Mouse (Mus musculus) heart, postnatal 0 days (tissue): ENCODE results near the gene Dera. TPM values are rescaled to one million over a fixed set of nuclear protein-coding genes. Genes with fewer than 3 reads are reported as not detected.

Experiments
- ATAC-seq: fragments of 200-750 bp; cut with Nextera tagmentation; 2 replicates; pipeline ENCODE4 v1.8.0; 2017; ENCODE audit warnings: low read depth, moderate number of reproducible peaks, moderate library complexity; ENCODE audit not compliant: insufficient read depth
- DNase-seq: peaks from one replicate; pipeline ENCODE4 v3.0.0-alpha.2; 2016; ENCODE audit warnings: low spot score
- H3K27ac ChIP-seq: fragments of 300-500 bp; sonication (generic); 2 replicates; pipeline ENCODE4 v1.5.1; 2014; ENCODE audit warnings: low read depth, mild to moderate bottlenecking
- H3K27me3 ChIP-seq: fragments of 300-500 bp; sonication (generic); 2 replicates; pipeline ENCODE4 v1.6.1; 2014; ENCODE audit warnings: low read length, mixed read lengths; ENCODE audit not compliant: control insufficient read depth, insufficient read depth
- H3K36me3 ChIP-seq: fragments of 300-500 bp; sonication (generic); replicated peaks from 2 replicates; pipeline ENCODE4 v1.6.1; 2014; ENCODE audit warnings: low read length, mixed read lengths; ENCODE audit not compliant: control insufficient read depth, insufficient read depth
- H3K4me1 ChIP-seq: fragments of 300-500 bp; sonication (generic); 2 replicates; pipeline ENCODE4 v1.6.1; 2014; ENCODE audit warnings: antibody characterized with exemption; ENCODE audit not compliant: control insufficient read depth, insufficient read depth
- H3K4me2 ChIP-seq: fragments of 300-500 bp; sonication (generic); 2 replicates; pipeline ENCODE4 v1.6.1; 2014; ENCODE audit warnings: low read depth, mild to moderate bottlenecking, low read length, moderate library complexity
- H3K4me3 ChIP-seq: fragments of 300-500 bp; sonication (generic); 2 replicates; pipeline ENCODE4 v1.5.1; 2014; ENCODE audit warnings: low read depth, low read length
- H3K9ac ChIP-seq: fragments of 300-500 bp; sonication (generic); replicated peaks from 2 replicates; pipeline ENCODE4 v1.6.1; 2014; ENCODE audit warnings: low read depth, low read length, mixed read lengths
- H3K9me3 ChIP-seq: fragments of 300-500 bp; sonication (generic); replicated peaks from 2 replicates; pipeline ENCODE4 v1.6.1; 2016; ENCODE audit warnings: low read length; ENCODE audit not compliant: control insufficient read depth
- CTCF ChIP-seq: IDR thresholded peaks from 2 replicates; pipeline ENCODE4 v1.5.1; 2016; ENCODE audit warnings: antibody characterized with exemption, control low read depth, low read depth
- EP300 ChIP-seq: IDR thresholded peaks from 2 replicates; pipeline ENCODE4 v1.6.1; 2016; ENCODE audit warnings: antibody characterized with exemption, low read depth
- WGBS: fragments of 180-500 bp; shearing (Covaris S2); extraction: QIAGEN DNeasy Blood & Tissue Kit; methylation state at CpG from one replicate; pipeline ENCODE4 v1.1.7; 2014; 5-methylcytosine and 5-hydroxymethylcytosine counted together
- polyA plus RNA-seq: library from polyadenylated mRNA; unstranded; fragments of >200 nt; fragmentation: Nextera tagmentation; extraction: Ambion mirVana; gene quantifications from 2 replicates; pipeline ENCODE4 v1.2.1, GENCODE M21; 2015
- total RNA-seq: library from RNA; depleted of rRNA; stranded (reverse); fragments of >200 nt; gene quantifications from 2 replicates; pipeline ENCODE4 v1.2.3, GENCODE M21; 2014; ENCODE audit warnings: low replicate concordance

Gene Dera
- total and polyA plus RNA-seq, 2 experiments from 2014 or later = 18.2 to 25.2 TPM

- TF ChIP-seq CTCF = no peak
- no peak for TF ChIP-seq EP300
- H3K4me3 ChIP-seq = no peak overlapping the region
- no peaks in the 10 kb centered on the region for H3K4me1 ChIP-seq
- H3K36me3 ChIP-seq = no peaks in the 10 kb centered on the region
- H3K27ac ChIP-seq = peak overlapping the region; percentile 51; the same call in 1 of the 2 replicates
- no peak overlapping the region for H3K4me2 ChIP-seq
- no peak overlapping the region for H3K9ac ChIP-seq
- H3K27me3 ChIP-seq = no peaks in the 10 kb centered on the region
- ATAC-seq (no peak), DNase-seq (no peak)
- H3K9me3 ChIP-seq = no peaks in the 10 kb centered on the region
- 67% methylated on average over 3 of the region's 3 CpGs for WGBS
Observed at GRCm38 (mm10) chr6:137713310-137713664, 41.1 kb upstream of the Dera start.

- no peak for DNase-seq
- no peak for TF ChIP-seq CTCF
- no peak for TF ChIP-seq EP300
- Histone ChIP-seq H3K9ac (no peak overlapping the region), H3K27me3 (no peaks in the 10 kb centered on the region), H3K4me1 (no peaks in the 10 kb centered on the region), H3K36me3 (no peaks in the 10 kb centered on the region), H3K4me2 (no peak overlapping the region), H3K4me3 (no peak overlapping the region), H3K9me3 (no peaks in the 10 kb centered on the region), H3K27ac (no peak overlapping the region)
- ATAC-seq = no peak
- 41% methylated on average over 5 of the region's 5 CpGs for WGBS
Observed at GRCm38 (mm10) chr6:137716802-137717201, 37.5 kb upstream of the Dera start.

- TF ChIP-seq CTCF (no peak), EP300 (no peak)
- H3K4me3 ChIP-seq = no peak overlapping the region
- no peak overlapping the region for H3K4me2 ChIP-seq
- no peak for ATAC-seq
- H3K9ac ChIP-seq = no peak overlapping the region
- H3K36me3 ChIP-seq = no peaks in the 10 kb centered on the region
- H3K27ac ChIP-seq = no peak overlapping the region
- DNase-seq = no peak
- H3K27me3 ChIP-seq = no peaks in the 10 kb centered on the region
- H3K9me3 ChIP-seq = no peaks in the 10 kb centered on the region
- H3K4me1 ChIP-seq = no peaks in the 10 kb centered on the region
- WGBS = 82% methylated on average over 15 of the region's 15 CpGs
Observed at GRCm38 (mm10) chr6:137722220-137722931, 32.0 kb upstream of the Dera start.

GRCm38 (mm10) chr6:137723898-137724297 is 30.4 kb upstream of the Dera start:
- no peak for TF ChIP-seq EP300
- peak; percentile 74 for TF ChIP-seq CTCF
- Histone ChIP-seq H3K36me3 (no peaks in the 10 kb centered on the region), H3K27me3 (no peaks in the 10 kb centered on the region), H3K9me3 (no peaks in the 10 kb centered on the region), H3K27ac (no peak overlapping the region), H3K9ac (no peak overlapping the region), H3K4me3 (no peak overlapping the region), H3K4me2 (no peak overlapping the region), H3K4me1 (no peaks in the 10 kb centered on the region)
- WGBS = 3% methylated on average over 4 of the region's 4 CpGs
- ATAC-seq (no peak), DNase-seq (peak; percentile 79)

- WGBS = 2% methylated on average over 7 of the region's 7 CpGs
- Histone ChIP-seq H3K9me3 (no peaks in the 10 kb centered on the region), H3K36me3 (peaks cover 7% of the 10 kb centered on the region), H3K4me3 (peak overlapping the region; percentile 89), H3K4me1 (peaks cover 12% of the 10 kb centered on the region; the same call in 1 of the 2 replicates), H3K27me3 (no peaks in the 10 kb centered on the region), H3K27ac (peak overlapping the region; percentile 39; the same call in 1 of the 2 replicates), H3K4me2 (peak overlapping the region; percentile 72), H3K9ac (peak overlapping the region; percentile 14)
- DNase-seq = no peak
- TF ChIP-seq CTCF (no peak), EP300 (no peak)
- ATAC-seq = peak; percentile 5; the same call in 1 of the 2 replicates
Observed at GRCm38 (mm10) chr6:137734460-137734845, 19.9 kb upstream of the Dera start.
